Mouse (Mus musculus) naive thymus-derived CD4-positive, alpha-beta T cell, adult 2 months (primary cell): ENCODE results near the gene Snapc2.
A peak's percentile ranks its signal among the peaks of the same experiment; 100 is the strongest.
"Not testable (repeated sequence)": the region's sequence is repeated elsewhere in the genome, so short reads cannot be mapped to it uniquely, and the experiment has no call there.

Source experiments
- DNase-seq: peaks from one replicate; pipeline ENCODE4 v3.0.0-alpha.2; 2011; ENCODE audit warnings: low read depth

Gene Snapc2

DNA sequence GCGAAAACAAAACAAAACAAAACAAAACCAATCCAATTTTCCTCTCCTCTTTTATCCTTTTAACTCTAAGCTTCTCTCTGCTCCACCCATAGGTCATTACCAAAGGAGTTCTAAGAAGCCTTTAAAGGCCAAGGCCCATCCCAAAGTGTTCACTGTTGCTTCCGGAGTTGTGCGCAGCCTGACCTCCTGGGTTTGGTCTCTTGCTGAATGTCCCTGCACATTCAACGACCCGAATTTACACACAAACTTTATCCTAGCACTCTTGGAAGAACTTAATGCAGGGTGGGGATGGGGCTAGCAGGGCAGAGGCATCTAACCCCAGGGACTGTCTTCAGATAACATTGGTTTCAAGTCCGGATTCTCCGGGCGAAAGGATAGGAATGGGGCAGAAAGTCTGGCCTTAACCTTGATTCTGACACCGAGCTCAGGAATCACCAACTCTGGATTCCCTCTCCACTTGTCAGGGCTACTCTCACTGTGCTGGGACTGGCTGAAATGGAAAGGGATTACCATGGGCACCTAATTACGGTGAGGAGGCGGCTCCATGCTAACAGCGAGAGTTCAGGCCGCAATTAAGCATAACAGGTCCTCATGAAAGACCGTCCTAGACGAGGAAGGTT lies 15.0 kb upstream of the Snapc2 start:
- no peak for DNase-seq

DNA sequence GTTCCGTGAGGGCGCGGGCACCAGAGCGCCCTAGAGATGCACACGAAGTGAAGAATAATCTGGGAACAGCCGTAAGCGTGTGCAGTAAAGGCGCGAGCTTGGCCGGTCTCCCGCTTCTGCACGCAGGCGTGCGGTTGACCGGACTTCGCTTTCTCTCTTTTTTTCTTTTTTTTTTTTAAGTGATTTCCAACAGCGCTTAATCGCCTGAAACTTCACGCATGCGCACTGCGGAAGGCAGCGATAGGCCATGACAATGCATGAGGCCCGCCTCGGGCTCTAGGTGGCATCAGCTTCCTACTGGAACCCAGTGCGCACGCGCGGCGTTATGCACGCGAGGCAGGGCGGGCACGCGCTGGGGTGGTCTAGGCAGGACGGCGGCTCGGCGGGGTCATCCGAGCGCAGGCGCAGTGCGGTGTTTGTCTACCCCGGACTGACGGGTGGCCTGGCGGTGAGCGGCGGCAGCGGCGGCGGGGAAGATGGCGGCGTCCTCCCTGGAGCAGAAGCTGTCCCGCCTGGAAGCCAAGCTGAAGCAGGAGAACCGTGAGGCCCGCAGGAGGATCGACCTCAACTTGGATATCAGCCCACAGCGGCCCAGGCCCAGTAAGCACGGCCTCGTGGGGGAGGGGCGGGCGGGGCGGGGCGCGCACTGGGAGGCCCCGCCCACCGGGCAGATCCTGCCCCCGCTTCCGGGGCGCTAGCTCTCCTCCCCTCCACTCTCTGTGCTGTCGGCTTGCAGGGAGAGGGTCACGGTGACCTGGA lies 14.3 kb upstream of the Snapc2 start, which contains the start of the genes Map2k7 and Gm49320:
TSS of gene Map2k7 (plus strand) at position 307 of the 759 bp plus-strand sequence.
TSS of gene Gm49320 (plus strand) at position 432 of the 759 bp plus-strand sequence.
- peak; percentile 99 for DNase-seq

DNA sequence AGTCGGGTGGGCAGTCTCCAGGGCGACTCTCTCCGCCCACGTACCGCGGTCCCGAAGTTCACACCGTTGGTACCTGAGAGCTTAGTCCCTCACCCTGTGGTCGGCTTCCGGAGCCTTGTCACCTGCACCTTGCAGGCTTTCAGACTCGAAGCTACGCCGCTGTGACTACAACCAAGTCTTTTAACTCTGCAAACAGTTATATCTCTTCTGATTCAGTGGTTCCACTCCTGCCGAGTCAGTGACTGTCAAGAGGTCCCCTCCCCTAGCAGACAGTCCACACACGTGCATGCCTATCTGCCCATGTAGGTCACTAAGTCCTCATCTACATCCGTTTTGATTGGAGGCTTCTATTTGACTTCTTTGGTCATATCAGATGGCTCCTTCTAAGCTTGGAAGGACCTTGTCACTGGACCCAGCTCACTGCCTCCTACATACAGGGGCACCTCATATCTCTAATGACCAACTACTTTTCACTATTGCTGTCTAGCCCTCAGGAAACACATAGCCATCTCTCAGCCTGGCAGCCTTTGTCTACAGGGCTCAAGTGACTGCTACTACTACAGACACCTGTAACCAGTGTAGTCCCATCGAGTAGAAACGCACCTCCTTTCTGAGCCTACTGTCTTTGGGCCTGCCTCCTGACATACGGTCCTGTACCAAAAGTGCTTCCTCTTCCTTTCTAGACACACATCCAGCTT lies 13.5 kb upstream of the Snapc2 start:
- no peak for DNase-seq

DNA sequence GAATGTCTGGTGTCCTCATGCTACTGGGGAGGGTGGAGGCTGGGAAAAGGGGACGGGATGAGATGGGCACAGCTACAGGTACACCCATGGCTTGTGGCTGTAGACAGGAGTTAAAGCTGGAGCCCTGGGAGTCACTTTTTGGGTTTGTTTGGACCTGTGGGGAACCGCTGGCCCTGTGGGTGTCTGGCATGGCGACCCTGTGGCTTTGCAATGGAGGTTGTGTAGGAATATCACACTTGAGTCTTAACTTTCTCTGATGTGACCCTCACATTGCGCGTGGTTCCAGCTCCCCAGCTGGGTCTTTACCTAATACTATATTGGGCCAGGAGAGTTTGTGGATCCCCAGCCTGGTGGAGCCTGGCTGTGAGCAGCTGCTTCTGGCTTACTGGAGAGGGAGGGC lies 7.8 kb upstream of the Snapc2 start:
- DNase-seq: no peak

DNA sequence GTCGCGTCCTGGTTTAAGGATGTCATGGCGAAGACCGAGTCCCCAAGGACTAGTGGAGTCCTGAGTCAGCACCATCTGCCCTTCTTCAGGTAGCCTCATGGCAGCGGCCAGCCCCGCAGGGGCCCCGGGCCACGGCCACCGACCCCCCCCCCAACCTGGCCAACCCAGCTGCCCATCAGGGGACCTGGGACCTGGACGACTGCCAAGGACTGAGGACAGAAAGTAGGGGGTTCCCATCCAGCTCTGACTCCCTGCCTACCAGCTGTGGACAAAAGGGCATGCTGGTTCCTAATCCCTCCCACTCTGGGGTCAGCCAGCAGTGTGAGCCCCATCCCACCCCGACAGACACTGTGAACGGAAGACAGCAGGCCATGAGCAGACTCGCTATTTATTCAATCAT lies 7.1 kb upstream of the Snapc2 start:
- DNase-seq: no peak

DNA sequence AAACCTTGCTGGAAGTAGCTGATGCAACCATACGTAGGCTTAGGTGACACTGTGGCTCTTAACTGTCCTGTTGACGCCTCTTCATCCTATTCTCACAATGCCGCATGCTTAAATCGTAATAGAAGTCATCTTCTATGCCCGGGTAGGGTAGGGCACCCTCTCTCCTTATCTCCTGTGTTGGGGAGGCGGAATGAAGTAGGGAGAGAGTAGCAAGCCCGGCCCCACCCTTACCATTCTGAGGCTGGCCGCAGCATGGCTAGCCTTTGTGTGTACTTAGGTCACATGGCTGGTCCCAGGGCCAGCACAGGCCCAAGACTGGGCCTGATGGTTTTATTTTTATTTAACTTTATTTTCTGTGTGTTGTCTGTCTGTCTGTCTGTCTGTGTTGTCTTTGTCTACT lies 5.6 kb upstream of the Snapc2 start:
- no peak for DNase-seq

DNA sequence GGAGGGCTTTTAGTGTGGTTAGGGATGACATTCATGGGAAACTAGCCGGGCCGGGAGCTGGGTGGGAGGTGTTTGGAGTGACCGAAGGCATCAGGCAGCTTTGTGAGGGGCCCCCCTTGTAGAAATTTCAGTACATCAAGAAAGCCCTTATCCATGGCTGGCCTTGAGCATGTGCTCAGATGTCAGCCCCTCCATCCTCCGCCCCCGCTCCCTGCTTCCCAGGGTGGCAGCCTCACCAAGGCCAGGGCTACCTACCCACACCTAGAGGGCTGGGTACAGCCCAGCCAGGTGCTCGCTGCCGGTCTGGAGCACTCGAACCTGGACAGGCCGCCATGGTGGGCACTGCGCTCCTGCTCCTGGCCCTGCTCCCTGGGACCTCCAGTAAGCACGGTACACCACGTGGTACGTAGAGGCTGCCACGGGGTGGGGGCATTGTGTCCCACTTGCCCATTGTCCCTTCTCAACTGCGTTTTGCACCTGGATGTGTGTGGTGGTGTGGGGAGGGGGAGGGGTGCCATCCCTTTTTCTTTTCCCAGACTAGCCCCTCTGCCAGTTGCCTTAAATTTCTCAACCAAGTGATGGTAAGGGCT lies 4.8 kb upstream of the Snapc2 start, which contains the start of gene Tgfbr3l:
TSS of gene Tgfbr3l (plus strand) at position 264 of the 590 bp plus-strand sequence.
- DNase-seq: no peak

DNA sequence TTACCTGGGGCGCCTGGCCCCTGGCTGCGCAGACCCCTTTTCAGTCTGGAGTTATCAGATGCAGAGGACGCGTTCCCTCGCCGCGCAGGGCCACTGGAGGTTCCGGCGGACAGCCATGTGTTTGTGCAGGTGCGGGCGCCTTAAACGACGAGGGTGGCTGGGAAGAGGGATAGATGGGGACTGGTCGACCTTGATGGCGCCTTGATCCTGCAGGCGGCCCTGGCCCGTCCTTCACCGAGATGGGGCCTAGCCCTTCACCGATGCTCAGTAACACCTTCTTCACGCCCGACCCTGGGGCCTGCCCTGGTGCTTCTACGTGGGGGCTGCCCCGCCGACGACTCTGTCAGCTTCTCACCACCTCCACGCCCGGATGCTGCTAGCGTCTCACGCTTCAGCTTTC lies 3.7 kb upstream of the Snapc2 start:
- no peak for DNase-seq

DNA sequence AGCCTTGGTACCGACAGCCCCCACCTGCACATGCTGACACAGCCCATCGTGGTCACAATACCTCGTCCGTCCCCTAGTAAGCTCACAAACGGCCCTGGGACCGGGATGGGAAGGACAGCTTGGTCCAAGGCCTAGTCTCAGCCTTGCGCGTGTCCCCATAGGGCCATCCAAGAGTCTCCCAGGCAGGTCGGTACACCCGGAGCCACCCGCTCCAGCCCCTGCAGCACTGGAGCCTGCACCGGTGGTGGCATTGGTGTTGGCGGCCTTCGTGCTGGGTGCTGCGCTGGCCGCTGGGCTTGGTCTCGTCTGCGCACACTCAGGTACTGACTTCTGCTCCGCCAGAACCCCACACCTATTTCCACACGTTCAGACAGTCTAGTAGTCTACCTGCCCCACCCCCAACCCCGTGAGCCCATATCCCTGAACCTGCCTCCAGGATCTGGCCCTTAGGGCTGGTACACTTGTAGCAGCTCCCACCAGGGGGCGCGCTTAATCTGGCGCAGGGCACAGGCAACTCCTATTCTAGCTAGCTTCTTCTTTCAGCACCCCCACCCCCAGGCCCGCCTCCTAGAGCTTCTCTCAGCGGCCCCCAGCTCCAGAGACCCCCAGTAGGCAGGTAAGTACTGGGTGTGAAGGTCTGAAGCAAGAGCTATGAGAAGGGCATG lies 2.4 kb upstream of the Snapc2 start:
- DNase-seq: peak; percentile 91

DNA sequence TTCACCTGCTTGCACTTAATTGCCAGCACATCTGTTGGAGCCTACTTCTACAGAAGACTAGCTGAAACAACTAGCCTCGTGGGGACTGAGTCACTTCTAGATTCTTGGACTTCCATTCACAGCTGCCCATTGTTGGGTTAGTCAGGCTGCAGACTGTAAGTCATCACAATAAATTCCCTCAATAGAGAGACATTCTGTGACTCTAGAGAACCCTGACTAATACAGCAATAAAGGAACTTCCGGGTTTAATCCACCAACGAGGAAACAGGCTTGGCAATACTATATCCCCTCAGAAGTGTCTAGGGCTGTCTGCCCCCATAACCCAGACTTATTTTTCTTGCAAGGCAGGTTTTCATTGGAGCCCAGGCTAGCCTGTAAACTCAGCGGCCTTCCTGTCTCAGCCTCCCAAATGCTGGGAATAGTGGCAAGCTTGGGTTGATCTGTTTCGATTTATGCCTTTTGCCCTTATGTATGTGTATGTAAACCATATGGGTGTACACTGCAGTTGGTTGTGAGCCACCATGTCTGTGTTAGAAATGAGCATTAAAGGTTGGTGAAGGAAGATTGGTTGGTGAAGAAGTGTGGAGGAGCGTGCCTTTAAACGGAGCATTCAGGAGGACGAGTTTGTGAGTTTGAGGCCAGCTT lies 642 bp upstream of the Snapc2 start:
- no peak for DNase-seq

DNA sequence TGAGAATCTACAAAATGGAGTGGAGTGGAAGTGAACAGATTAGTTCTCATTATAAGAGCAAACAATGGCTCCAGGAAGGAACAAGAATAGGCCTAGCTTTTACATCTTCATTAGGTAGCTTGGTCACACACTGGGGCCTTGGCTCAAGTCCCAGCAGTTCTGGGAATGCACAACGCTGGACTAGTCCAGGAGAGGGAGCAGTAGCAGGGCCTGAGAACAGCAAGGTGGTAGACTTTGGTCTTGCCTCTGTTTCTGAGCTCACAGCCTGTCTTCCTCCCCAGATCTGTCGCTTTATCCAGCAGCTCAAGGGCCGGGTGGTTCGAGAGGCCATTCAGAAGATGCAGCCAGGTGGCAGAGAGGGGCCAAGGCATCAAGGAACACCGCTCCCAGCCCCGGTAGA lies 1.1 kb downstream of the Snapc2 start:
- no peak for DNase-seq

DNA sequence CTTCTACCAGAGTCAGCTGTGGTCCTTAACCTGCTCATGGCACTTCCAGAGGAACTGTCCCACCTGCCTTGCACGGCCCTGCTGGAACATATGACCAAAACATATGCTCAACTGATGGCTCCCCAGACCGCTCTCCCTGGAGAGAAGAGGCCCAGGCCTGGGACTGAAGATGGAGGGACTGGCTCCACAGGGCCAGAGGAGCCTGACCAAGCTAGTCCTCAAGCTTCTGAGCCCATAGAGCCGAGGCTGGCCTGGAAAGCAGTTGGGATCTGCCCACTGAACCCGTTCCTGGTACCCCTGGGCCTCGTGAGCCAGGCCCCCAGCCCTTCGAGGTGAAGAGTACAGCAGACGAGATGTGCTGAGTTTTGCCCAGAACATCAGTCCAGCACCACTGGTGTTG lies 2.6 kb downstream of the Snapc2 start:
- not testable (repeated sequence) for DNase-seq

DNA sequence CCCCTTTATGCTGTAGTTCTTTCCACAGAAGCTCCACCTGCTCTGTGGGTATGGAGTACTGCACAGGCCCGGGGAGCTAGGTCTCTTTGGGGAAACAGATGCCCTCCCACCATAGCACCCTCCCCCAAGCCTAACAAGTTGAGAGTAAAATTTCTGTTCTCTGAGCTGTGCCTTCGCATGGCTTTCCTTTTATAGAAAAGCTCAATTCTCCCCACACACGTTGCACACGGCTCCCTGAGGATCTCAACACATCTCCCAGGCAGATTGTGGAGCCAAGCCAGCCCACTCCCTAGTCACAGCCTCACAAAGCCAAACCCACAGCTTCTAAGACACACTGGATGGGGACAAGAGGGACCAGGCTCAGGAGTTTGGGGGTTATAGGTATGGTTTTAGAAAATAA lies 4.0 kb downstream of the Snapc2 start:
- DNase-seq: no peak

DNA sequence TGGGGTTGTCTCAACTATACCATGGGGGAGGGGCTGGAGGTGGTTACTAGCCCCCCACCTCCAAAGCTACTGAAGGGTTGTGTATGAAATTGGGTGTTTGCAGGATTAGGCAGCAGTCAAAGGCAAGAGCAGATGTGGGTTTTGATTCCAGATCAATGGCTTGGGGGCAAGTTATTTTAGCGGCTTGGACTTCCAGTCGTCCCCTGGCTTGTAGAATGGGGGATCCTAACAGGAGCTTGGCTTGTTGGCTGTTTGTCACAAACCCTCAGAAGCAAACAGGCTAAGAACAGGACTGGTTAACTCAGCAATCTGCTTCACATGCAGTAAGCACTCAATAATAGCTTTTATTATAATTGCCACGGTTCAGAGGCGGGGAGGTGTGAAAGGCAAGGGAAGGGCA lies 4.5 kb downstream of the Snapc2 start:
- DNase-seq: no peak

DNA sequence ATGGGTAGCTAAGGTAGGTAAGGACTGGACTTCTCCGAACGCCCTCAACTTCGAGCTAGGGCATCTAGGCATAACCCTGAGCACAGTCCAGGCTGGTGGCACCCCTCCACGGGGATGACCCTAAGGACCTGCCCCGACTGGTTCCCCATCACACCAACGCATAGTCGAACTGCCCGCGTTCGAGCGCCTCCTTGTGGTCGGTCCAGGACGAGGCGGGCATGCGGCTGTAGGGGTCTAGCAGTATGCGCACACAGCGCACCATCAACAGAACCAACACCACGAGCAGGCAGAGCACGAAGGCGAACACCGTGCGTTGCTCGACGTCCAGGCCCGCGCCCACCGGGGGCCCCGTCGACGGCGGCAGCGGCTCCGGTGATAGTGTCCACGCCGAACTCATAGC lies 5.4 kb downstream of the Snapc2 start:
- DNase-seq: peak; percentile 81

DNA sequence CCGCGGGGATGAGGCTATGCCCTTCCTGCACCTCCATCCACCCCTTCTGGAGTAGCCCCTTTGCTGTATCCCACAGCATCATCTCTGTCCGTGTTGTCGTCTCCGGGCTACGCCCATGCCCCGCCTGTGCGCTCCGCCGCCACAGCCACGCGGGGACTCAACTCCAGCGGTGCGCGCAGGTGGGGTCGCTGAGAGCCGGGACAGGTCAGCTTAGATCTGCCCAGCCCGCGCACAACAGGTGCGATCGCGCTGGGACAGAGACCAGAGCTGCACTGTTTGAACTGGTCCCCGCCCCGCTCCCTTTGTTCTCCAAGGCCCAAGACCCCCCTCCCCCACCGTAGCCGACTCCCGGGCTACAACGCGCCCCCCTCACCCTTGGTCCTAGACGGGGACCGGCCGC lies 5.8 kb downstream of the Snapc2 start:
- DNase-seq: peak; percentile 59

DNA sequence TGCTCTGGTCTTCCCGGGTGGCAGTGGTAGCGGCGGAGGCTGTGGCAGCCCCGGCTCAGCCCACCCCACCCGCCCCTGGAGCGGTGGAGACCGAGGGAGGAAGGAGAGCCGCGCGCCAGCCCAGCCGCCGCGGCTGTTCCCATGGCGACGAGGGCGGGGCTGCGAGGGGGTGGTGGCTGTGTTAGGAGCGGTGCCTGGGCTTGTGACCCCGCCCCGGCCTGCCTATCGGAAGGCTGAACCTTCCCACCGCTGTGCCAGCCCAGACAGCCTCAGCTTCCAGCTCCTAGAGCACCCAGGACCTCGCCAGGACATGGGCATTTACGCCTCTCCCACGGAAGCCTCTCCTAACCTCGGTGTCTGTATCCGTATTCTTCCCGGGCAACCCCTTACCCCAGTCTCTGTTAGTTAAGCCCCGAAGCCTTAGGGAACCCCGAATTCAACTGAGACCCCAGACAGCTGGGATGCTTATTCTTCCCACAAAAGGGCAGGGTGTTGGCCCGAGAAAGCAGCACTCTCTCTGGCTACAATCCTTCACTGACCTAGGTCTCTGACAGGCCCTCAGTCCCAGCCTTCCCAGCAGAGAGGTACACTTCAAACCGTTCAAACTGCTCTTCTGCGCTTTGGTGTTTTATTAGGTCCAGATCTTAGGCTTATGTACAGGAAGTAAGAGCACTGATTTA lies 6.4 kb downstream of the Snapc2 start, which contains the start of gene Ctxn1:
TSS of gene Ctxn1 (minus strand) at position 150 of the 680 bp plus-strand sequence.
- peak; percentile 93 for DNase-seq

DNA sequence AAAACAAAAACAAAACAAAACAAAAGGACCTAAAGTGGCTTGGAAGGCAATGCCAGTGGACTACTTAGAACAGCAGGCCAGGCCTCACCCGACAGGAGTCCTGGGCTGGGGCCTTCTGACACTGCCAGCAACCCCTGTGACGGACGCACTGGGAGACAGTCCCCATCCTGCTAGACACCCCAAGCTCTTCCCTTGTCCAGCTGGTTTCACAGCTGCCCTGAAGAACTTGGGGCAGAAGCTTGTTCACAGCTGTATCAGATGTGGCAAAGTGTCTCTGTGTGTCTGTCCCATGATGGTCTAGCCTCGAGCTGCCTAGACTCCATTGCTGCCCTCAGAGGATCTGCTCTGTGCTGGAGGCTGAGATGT lies 6.9 kb downstream of the Snapc2 start:
- no peak for DNase-seq

DNA sequence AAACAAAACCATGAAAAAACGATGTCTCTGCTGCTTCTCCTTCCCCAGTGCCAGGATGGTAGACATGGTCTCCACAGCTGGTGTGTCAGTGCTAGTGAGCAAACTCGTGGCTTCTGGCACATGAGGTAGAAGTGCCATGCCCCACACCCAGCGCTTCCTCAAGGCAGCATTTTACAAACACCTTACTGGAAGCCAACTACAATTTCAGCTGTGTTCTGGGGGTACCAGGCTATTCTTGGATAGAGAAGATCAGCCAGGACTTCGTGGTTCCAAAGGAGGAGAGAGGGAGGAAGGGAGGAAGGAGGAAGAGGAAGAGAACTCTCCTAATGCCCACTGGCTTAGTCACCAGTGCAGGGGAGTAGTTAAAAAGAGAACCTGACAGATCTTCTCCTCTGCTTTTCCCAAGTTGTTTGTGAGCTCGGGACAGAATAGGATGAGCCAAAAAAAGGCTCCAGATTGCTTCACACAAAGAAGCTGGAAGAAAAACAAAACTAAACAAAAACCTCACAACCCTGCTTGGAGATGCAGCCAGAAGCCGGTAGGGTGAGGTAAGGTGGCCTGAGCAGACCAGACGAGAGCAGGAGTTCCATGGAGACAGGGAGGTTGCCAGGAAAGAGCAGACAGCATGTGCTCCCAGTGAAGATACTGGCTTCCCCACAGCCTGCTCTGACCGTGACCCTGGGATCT lies 10.4 kb downstream of the Snapc2 start:
- DNase-seq: no peak

DNA sequence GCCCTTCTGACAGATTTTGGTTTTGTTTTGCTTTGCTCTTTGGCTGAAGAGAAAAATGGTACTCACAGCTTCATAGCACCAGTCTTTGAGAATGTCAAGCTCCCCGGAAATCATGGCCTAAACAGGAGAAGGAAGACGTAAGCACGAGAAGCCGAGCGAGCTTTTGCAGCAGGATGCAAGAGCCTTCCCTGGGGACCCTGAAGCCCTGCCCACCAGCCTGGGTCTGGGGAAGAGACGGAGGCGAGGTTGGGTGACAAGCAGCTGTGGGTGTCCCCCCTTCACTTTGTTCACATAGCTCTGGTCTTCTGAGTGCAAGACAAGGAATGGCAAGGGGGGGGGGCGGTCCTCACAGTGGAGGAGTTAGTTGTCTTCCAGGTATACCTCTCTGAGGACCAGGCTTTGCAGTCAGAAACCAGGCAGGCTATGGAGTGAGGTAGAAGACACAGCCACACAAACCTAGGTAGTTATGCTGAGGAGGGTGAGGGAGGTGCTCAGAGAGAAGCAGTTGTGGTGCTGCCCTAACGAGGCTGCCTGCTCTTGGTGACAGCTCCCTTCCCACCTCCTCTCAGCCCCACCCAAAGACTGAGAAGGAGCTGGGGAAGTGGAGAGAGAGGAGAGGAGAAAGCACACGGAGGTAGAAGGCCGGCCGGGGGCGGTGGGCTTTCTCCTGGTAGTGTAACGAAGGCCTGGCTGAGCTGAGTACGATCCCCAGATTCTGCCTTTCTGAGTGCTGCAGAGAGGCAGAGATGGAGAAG lies 12.5 kb downstream of the Snapc2 start:
- DNase-seq: no peak
